27 mouse cellular contexts compared by ENCODE assay signal in genomic region chr11:26381499-26381898, GRCm38 (mm10).
"Had no signal": no experiment of that assay in that cellular context is flagged by ENCODE, and none has a peak within 500 bp of the region (broad histone marks: within the 10 kb centered on the region; RNA-seq: fewer than 3 reads in every experiment).

No protein-coding gene starts in this region.

- H3K9me3 ChIP-seq: heart, embryonic 13.5 days; heart, embryonic 15.5 days; hindbrain, embryonic 13.5 days; hindbrain, embryonic 15.5 days; kidney, embryonic 15.5 days; limb, embryonic 12.5 days; liver, embryonic 13.5 days; liver, embryonic 15.5 days had no signal

- H3K9ac ChIP-seq: heart, embryonic 13.5 days; heart, embryonic 15.5 days; hindbrain, embryonic 13.5 days; hindbrain, embryonic 15.5 days; kidney, embryonic 15.5 days; limb, embryonic 12.5 days; liver, embryonic 13.5 days; liver, embryonic 15.5 days had no signal

- H3K4me2 ChIP-seq: heart, embryonic 11.5 days; heart, embryonic 13.5 days; heart, embryonic 15.5 days; hindbrain, embryonic 13.5 days; hindbrain, embryonic 15.5 days; kidney, embryonic 15.5 days; limb, embryonic 12.5 days; liver, embryonic 11.5 days; liver, embryonic 13.5 days; liver, embryonic 15.5 days had no signal

- H3K4me1 ChIP-seq: heart, embryonic 13.5 days; heart, embryonic 15.5 days; hindbrain, embryonic 13.5 days; hindbrain, embryonic 15.5 days; kidney, embryonic 15.5 days; limb, embryonic 12.5 days had no signal

- H3K27me3 ChIP-seq: heart, embryonic 13.5 days; heart, embryonic 15.5 days; hindbrain, embryonic 13.5 days; hindbrain, embryonic 15.5 days; kidney, embryonic 15.5 days; limb, embryonic 12.5 days; liver, embryonic 13.5 days had no signal

- ATAC-seq: hindbrain, postnatal 0 days; intestine, embryonic 16.5 days had no signal

- H3K4me3 ChIP-seq: heart, adult 2 months; heart, embryonic 13.5 days; heart, embryonic 15.5 days; hindbrain, embryonic 13.5 days; hindbrain, embryonic 15.5 days; kidney, embryonic 15.5 days; limb, embryonic 12.5 days; liver, embryonic 13.5 days; liver, embryonic 15.5 days had no signal

- H3K27ac ChIP-seq: heart, adult 2 months; heart, embryonic 13.5 days; heart, embryonic 15.5 days; hindbrain, embryonic 13.5 days; hindbrain, embryonic 15.5 days; hindbrain, postnatal 0 days; kidney, embryonic 15.5 days; kidney, postnatal 0 days; limb, embryonic 12.5 days; liver, embryonic 13.5 days; liver, embryonic 15.5 days had no signal

- H3K36me3 ChIP-seq: heart, embryonic 13.5 days; heart, embryonic 15.5 days; hindbrain, embryonic 13.5 days; hindbrain, embryonic 15.5 days; kidney, embryonic 15.5 days; limb, embryonic 12.5 days; liver, embryonic 13.5 days; liver, embryonic 15.5 days had no signal

- DNase-seq: gastrocnemius, postnatal 14 days; gastrocnemius, postnatal 36 days; heart, adult 11 months; heart, adult 2 months; heart, postnatal 14 days; heart, postnatal 36 days; kidney, adult 11 months; kidney, adult 2 months; kidney, adult 9 months; kidney, postnatal 14 days; kidney, postnatal 36 days; layer of hippocampus, adult 9-11 months; layer of hippocampus, postnatal 36 days; liver; liver, embryonic 13.5 days had no signal
